24 mouse cellular contexts compared by ENCODE assay signal in genomic region chr1:37846878-37847277, GRCm38 (mm10).
"Had no signal": no experiment of that assay in that cellular context is flagged by ENCODE, and none has a peak within 500 bp of the region (broad histone marks: within the 10 kb centered on the region; RNA-seq: fewer than 3 reads in every experiment).

No protein-coding gene starts in this region.

- H3K9ac ChIP-seq: heart, embryonic 12.5 days; hindbrain, embryonic 12.5 days; hindbrain, embryonic 14.5 days; kidney, embryonic 15.5 days; limb, embryonic 13.5 days; limb, embryonic 15.5 days; liver, embryonic 12.5 days; liver, embryonic 14.5 days had no signal

- H3K27me3 ChIP-seq: heart, embryonic 12.5 days; hindbrain, embryonic 12.5 days; kidney, embryonic 15.5 days; limb, embryonic 13.5 days; limb, embryonic 15.5 days; liver, embryonic 12.5 days had no signal

- H3K4me2 ChIP-seq: heart, embryonic 12.5 days; hindbrain, embryonic 12.5 days; hindbrain, embryonic 14.5 days; kidney, embryonic 15.5 days; limb, embryonic 13.5 days; limb, embryonic 15.5 days; liver, embryonic 12.5 days had no signal

- H3K4me3 ChIP-seq: gastrocnemius, adult 2 months; heart, embryonic 10.5 days; heart, embryonic 12.5 days; hindbrain, embryonic 10.5 days; hindbrain, embryonic 12.5 days; kidney, embryonic 15.5 days; limb, embryonic 13.5 days; limb, embryonic 15.5 days; liver, embryonic 12.5 days had no signal

- H3K27ac ChIP-seq: gastrocnemius, adult 2 months; heart, embryonic 10.5 days; hindbrain, embryonic 10.5 days; hindbrain, embryonic 12.5 days; hindbrain, embryonic 14.5 days; kidney, embryonic 15.5 days; limb, embryonic 13.5 days; limb, embryonic 15.5 days; liver, embryonic 12.5 days; liver, embryonic 14.5 days had no signal

- H3K9me3 ChIP-seq: heart, embryonic 10.5 days; heart, embryonic 12.5 days; hindbrain, embryonic 10.5 days; hindbrain, embryonic 12.5 days; kidney, embryonic 15.5 days; limb, embryonic 13.5 days; limb, embryonic 15.5 days; liver, embryonic 12.5 days had no signal

- H3K36me3 ChIP-seq: heart, embryonic 10.5 days; heart, embryonic 12.5 days; hindbrain, embryonic 10.5 days; hindbrain, embryonic 12.5 days; kidney, embryonic 15.5 days; limb, embryonic 13.5 days; limb, embryonic 15.5 days; liver, embryonic 12.5 days had no signal

- H3K4me1 ChIP-seq: kidney, embryonic 15.5 days; limb, embryonic 13.5 days; limb, embryonic 15.5 days; liver, embryonic 12.5 days had no signal

- DNase-seq: gastrocnemius, adult 2 months; gastrocnemius, postnatal 10 days; gastrocnemius, postnatal 25 days; heart, adult 18-20 months; heart, postnatal 10 days; heart, postnatal 4 days; kidney, adult 11 months; kidney, postnatal 25 days; layer of hippocampus, adult 9-11 months; layer of hippocampus, postnatal 36 days; left cerebral cortex, postnatal 4 days had no signal

- ATAC-seq: forebrain, embryonic 16.5 days; hindbrain, embryonic 16.5 days; inflammation-experienced regulatory T-cells, adult 6 months; liver, embryonic 12.5 days had no signal
